Mouse (Mus musculus) embryonic stem cell, embryonic (primary cell): ENCODE data around the gene BC005537.

Source experiments
- CTCF ChIA-PET, 4 experiments: fragments of 300-600 bp in 2 of 4; fragments of 350-600 bp in 2 of 4; sonication (Branson Sonifier 250); formaldehyde crosslinking; loops; one replicate each; lab custom pipeline; 2022; ENCODE audit warnings: inconsistent platforms in 2 of 4; lab: Charles Lee
- POLR2A ChIA-PET, 4 experiments: fragments of 300-600 bp in 2 of 4; fragments of 350-600 bp in 2 of 4; sonication (Branson Sonifier 250); formaldehyde crosslinking; loops; one replicate each; lab custom pipeline; 2022; ENCODE audit warnings: antibody characterized with exemption in 4 of 4, inconsistent platforms in 1 of 4; lab: Charles Lee

Gene BC005537

GRCm38 (mm10) chr13:24791349-24791748 lies 10.1 kb upstream of the BC005537 start:
- ChIA-PET POLR2A (interaction anchor here in 2 of 4 experiments (0.9 to 3.2 kb wide), 3 partner anchors 9 to 12 kb away, joined by 3 to 18 read pairs (median 4); no protein-coding TSS in a partner anchor), CTCF (no interaction called here)

GRCm38 (mm10) chr13:24792411-24793045 lies 8.9 kb upstream of the BC005537 start:
- ChIA-PET POLR2A (interaction anchor here in 2 of 4 experiments (1.0 to 1.3 kb wide), 2 partner anchors 8 to 12 kb away, joined by 3 read pairs; no protein-coding TSS in a partner anchor), CTCF (no interaction called here)

GRCm38 (mm10) chr13:24798686-24799085 lies 2.8 kb upstream of the BC005537 start:
- CTCF ChIA-PET, result interaction anchor here in 1 of 4 experiments (0.7 kb wide), 1 partner anchor 143 kb away, joined by 4 read pairs; no protein-coding TSS in a partner anchor
- POLR2A ChIA-PET, result interaction anchor here in 2 of 4 experiments (1.0 to 2.6 kb wide), 4 partner anchors 10 to 37 kb away, joined by 3 to 12 read pairs (median 7); partner anchors contain the start of gene Gmnn (in 1 of the 2)

GRCm38 (mm10) chr13:24799378-24799777 lies 2.1 kb upstream of the BC005537 start:
- ChIA-PET CTCF (interaction anchor here in 1 of 4 experiments (1.1 kb wide), 1 partner anchor 64 kb away, joined by 3 read pairs; no protein-coding TSS in a partner anchor), POLR2A (interaction anchor here in 2 of 4 experiments (1.1 to 2.6 kb wide), 13 partner anchors 10 to 67 kb away, joined by 3 to 12 read pairs (median 7); partner anchors contain the start of gene Gmnn (in 1 of the 2))

- ChIA-PET POLR2A (interaction anchor here in 3 of 4 experiments (0.5 to 2.6 kb wide), 65 partner anchors 8 to 1062 kb away, joined by 3 to 23 read pairs (median 4); partner anchors contain the start of genes Gmnn (in 3 of the 3), Acot13 (in 1 of the 3), Aldh5a1 (in 1 of the 3) and Armh2 (in 1 of the 3)), CTCF (interaction anchor here in 2 of 4 experiments (0.5 to 1.1 kb wide), 2 partner anchors 63 to 65 kb away, joined by 3 read pairs; no protein-coding TSS in a partner anchor)
Observed at GRCm38 (mm10) chr13:24799925-24800673, 1.4 kb upstream of the BC005537 start.

GRCm38 (mm10) chr13:24800674-24801307 lies 666 bp upstream of the BC005537 start:
- CTCF ChIA-PET, result interaction anchor here in 2 of 4 experiments (0.5 to 1.1 kb wide), 2 partner anchors 62 to 64 kb away, joined by 3 read pairs; no protein-coding TSS in a partner anchor
- POLR2A ChIA-PET, result interaction anchor here in 3 of 4 experiments (0.5 to 2.6 kb wide), 65 partner anchors 8 to 1062 kb away, joined by 3 to 23 read pairs (median 4); partner anchors contain the start of genes Gmnn (in 3 of the 3), Acot13 (in 1 of the 3), Aldh5a1 (in 1 of the 3) and Armh2 (in 1 of the 3)

GRCm38 (mm10) chr13:24802131-24802691 lies 754 bp downstream of the BC005537 start:
- POLR2A ChIA-PET, result interaction anchor here in 3 of 4 experiments (0.6 to 6.0 kb wide), 12 partner anchors 11 to 188 kb away, joined by 3 to 102 read pairs (median 4); no protein-coding TSS in a partner anchor
- CTCF ChIA-PET, result no interaction called here

- ChIA-PET CTCF (no interaction called here), POLR2A (interaction anchor here (0.7 to 6.0 kb wide), 20 partner anchors 11 to 189 kb away, joined by 3 to 102 read pairs (median 4); partner anchors contain the start of gene Gmnn (in 2 of the 4))
Observed at GRCm38 (mm10) chr13:24803196-24803595, 1.7 kb downstream of the BC005537 start.

GRCm38 (mm10) chr13:24806079-24806478 lies 4.6 kb downstream of the BC005537 start:
- POLR2A ChIA-PET, result interaction anchor here in 2 of 4 experiments (1.1 to 6.0 kb wide), 8 partner anchors 8 to 47 kb away, joined by 3 to 102 read pairs (median 4); partner anchors contain the start of gene Gmnn (in 1 of the 2)
- CTCF ChIA-PET, result no interaction called here

GRCm38 (mm10) chr13:24812521-24812920 lies 11.1 kb downstream of the BC005537 start:
- POLR2A ChIA-PET, result interaction anchor here in 2 of 4 experiments (1.4 to 7.6 kb wide), 4 partner anchors 8 to 12 kb away, joined by 7 to 102 read pairs (median 44); no protein-coding TSS in a partner anchor
- CTCF ChIA-PET, result no interaction called here

GRCm38 (mm10) chr13:24814616-24815015 lies 13.2 kb downstream of the BC005537 start:
- POLR2A ChIA-PET, result interaction anchor here in 2 of 4 experiments (1.0 to 13.9 kb wide), 14 partner anchors 9 to 372 kb away, joined by 3 to 200 read pairs (median 8); partner anchors contain the start of genes Aldh5a1 (in 1 of the 2), D130043K22Rik (in 1 of the 2) and Tdp2 (in 1 of the 2)
- CTCF ChIA-PET, result interaction anchor here in 1 of 4 experiments (1.1 kb wide), 1 partner anchor 48 kb away, joined by 4 read pairs; no protein-coding TSS in a partner anchor

GRCm38 (mm10) chr13:24816125-24817092 lies 15.0 kb downstream of the BC005537 start:
- POLR2A ChIA-PET, result interaction anchor here (0.6 to 13.9 kb wide), 50 partner anchors 8 to 1075 kb away, joined by 3 to 200 read pairs (median 4); partner anchors contain the start of genes Gmnn (in 2 of the 4), Aldh5a1 (in 1 of the 4), D130043K22Rik (in 1 of the 4) and Hist1h1a (in 1 of the 4)
- CTCF ChIA-PET, result interaction anchor here in 2 of 4 experiments (0.6 to 0.7 kb wide), 2 partner anchors 224 to 400 kb away, joined by 5 to 6 read pairs; no protein-coding TSS in a partner anchor

GRCm38 (mm10) chr13:24819931-24820330 lies 18.5 kb downstream of the BC005537 start:
- POLR2A ChIA-PET, result interaction anchor here in 1 of 4 experiments (13.9 kb wide), 1 partner anchor 19 kb away, joined by 200 read pairs; the partner anchor contains the start of genes D130043K22Rik and Tdp2
- CTCF ChIA-PET, result no interaction called here

GRCm38 (mm10) chr13:24822663-24823343 lies 21.3 kb downstream of the BC005537 start:
- ChIA-PET POLR2A (interaction anchor here in 2 of 4 experiments (0.6 to 13.9 kb wide), 8 partner anchors 9 to 23 kb away, joined by 3 to 200 read pairs (median 6); partner anchors contain the start of genes D130043K22Rik (in 1 of the 2) and Tdp2 (in 1 of the 2)), CTCF (no interaction called here)

- CTCF ChIA-PET, result interaction anchor here in 1 of 4 experiments (1.1 kb wide), 1 partner anchor 111 kb away, joined by 4 read pairs; no protein-coding TSS in a partner anchor
- POLR2A ChIA-PET, result interaction anchor here in 3 of 4 experiments (0.6 to 13.9 kb wide), 13 partner anchors 8 to 109 kb away, joined by 3 to 200 read pairs (median 5); partner anchors contain the start of genes D130043K22Rik (in 1 of the 3) and Tdp2 (in 1 of the 3)
Observed at GRCm38 (mm10) chr13:24824647-24825046, 23.2 kb downstream of the BC005537 start.
